Mouse (Mus musculus): ENCODE results near the gene Col9a2. TPM values are rescaled to one million over a fixed set of nuclear protein-coding genes. Genes with fewer than 3 reads are reported as not detected.
A peak's percentile ranks its signal among the peaks of the same experiment; 100 is the strongest.

Col9a2 gene
- polyA plus RNA-seq, 1 experiment: not detected

GRCm38 (mm10) chr4:121008071-121008745 lies 31.0 kb upstream of the Col9a2 start:
- Histone ChIP-seq H3ac (ENCODE audit: control insufficient read depth, insufficient read length, low read depth) (no peak overlapping the region), H3K79me2 (ENCODE audit: control insufficient read depth, insufficient read depth) (peaks cover 97% of the 10 kb centered on the region), H3K36me3 (ENCODE audit: control insufficient read depth, insufficient read depth) (no peaks in the 10 kb centered on the region), H3K4me3 (ENCODE audit: insufficient read depth, poor library complexity, severe bottlenecking) (no peak overlapping the region), H3K79me3 (ENCODE audit: low read depth) (peaks cover 46% of the 10 kb centered on the region), H3K27me3 (ENCODE audit: control insufficient read depth, insufficient read depth, insufficient read length) (no peaks in the 10 kb centered on the region)
- TF ChIP-seq USF1 (IDR thresholded peaks at IDR 0.05; ENCODE audit: low read depth): no peak
- no peak for TF ChIP-seq CEBPB (IDR thresholded peaks at IDR 0.05; ENCODE audit: low read depth)
- TF ChIP-seq MYOD1 (IDR thresholded peaks at IDR 0.05; ENCODE audit: control insufficient read depth, insufficient read length, low read depth): no peak

GRCm38 (mm10) chr4:121009151-121009550 lies 30.0 kb upstream of the Col9a2 start:
- H3K36me3 ChIP-seq (ENCODE audit: control insufficient read depth, insufficient read depth): no peaks in the 10 kb centered on the region
- H3K4me3 ChIP-seq (ENCODE audit: insufficient read depth, poor library complexity, severe bottlenecking): no peak overlapping the region
- no peaks in the 10 kb centered on the region for H3K27me3 ChIP-seq (ENCODE audit: control insufficient read depth, insufficient read depth, insufficient read length)
- no peak overlapping the region for H3ac ChIP-seq (ENCODE audit: control insufficient read depth, insufficient read length, low read depth)
- H3K79me3 ChIP-seq (ENCODE audit: low read depth): peaks cover 45% of the 10 kb centered on the region
- TF ChIP-seq MYOD1 (IDR thresholded peaks at IDR 0.05; ENCODE audit: control insufficient read depth, insufficient read length, low read depth) (no peak), MYOG (IDR thresholded peaks at IDR 0.05; ENCODE audit: control insufficient read depth, extremely low read depth, insufficient read length) (no peak), USF1 (IDR thresholded peaks at IDR 0.05; ENCODE audit: low read depth) (no peak), FOSL1 (IDR thresholded peaks at IDR 0.05; ENCODE audit: insufficient read depth, low read length, poor library complexity, severe bottlenecking) (no peak), CTCF (IDR thresholded peaks at IDR 0.05; ENCODE audit: control insufficient read depth, insufficient read depth, insufficient read length) (no peak), CEBPB (IDR thresholded peaks at IDR 0.05; ENCODE audit: low read depth) (no peak), MAX (IDR thresholded peaks at IDR 0.05) (no peak)
- peaks cover 97% of the 10 kb centered on the region for H3K79me2 ChIP-seq (ENCODE audit: control insufficient read depth, insufficient read depth)

- TF ChIP-seq MYOD1 (IDR thresholded peaks at IDR 0.05; ENCODE audit: control insufficient read depth, insufficient read length, low read depth) (no peak), FOSL1 (IDR thresholded peaks at IDR 0.05; ENCODE audit: insufficient read depth, low read length, poor library complexity, severe bottlenecking) (peak; percentile 10), MYOG (IDR thresholded peaks at IDR 0.05; ENCODE audit: control insufficient read depth, extremely low read depth, insufficient read length) (no peak)
- H3K79me3 ChIP-seq (ENCODE audit: low read depth): peaks cover 54% of the 10 kb centered on the region
- H3K4me3 ChIP-seq (ENCODE audit: insufficient read depth, poor library complexity, severe bottlenecking): no peak overlapping the region
- H3K27me3 ChIP-seq (ENCODE audit: control insufficient read depth, insufficient read depth, insufficient read length): no peaks in the 10 kb centered on the region
- no peak overlapping the region for H3ac ChIP-seq (ENCODE audit: control insufficient read depth, insufficient read length, low read depth)
- H3K79me2 ChIP-seq (ENCODE audit: control insufficient read depth, insufficient read depth): peaks cover 98% of the 10 kb centered on the region
- H3K36me3 ChIP-seq (ENCODE audit: control insufficient read depth, insufficient read depth): no peaks in the 10 kb centered on the region
Measured at GRCm38 (mm10) chr4:121010770-121011549, 28.2 kb upstream of the Col9a2 start.

- no peaks in the 10 kb centered on the region for H3K27me3 ChIP-seq (ENCODE audit: control insufficient read depth, insufficient read depth, insufficient read length)
- H3ac ChIP-seq (ENCODE audit: control insufficient read depth, insufficient read length, low read depth): no peak overlapping the region
- H3K4me3 ChIP-seq (ENCODE audit: insufficient read depth, poor library complexity, severe bottlenecking): no peak overlapping the region
- H3K79me2 ChIP-seq (ENCODE audit: control insufficient read depth, insufficient read depth): peaks cover 70% of the 10 kb centered on the region
- peaks cover 51% of the 10 kb centered on the region for H3K79me3 ChIP-seq (ENCODE audit: low read depth)
- no peaks in the 10 kb centered on the region for H3K36me3 ChIP-seq (ENCODE audit: control insufficient read depth, insufficient read depth)
- no peak for TF ChIP-seq USF1 (IDR thresholded peaks at IDR 0.05; ENCODE audit: low read depth)
- no peak for TF ChIP-seq MYOD1 (IDR thresholded peaks at IDR 0.05; ENCODE audit: control insufficient read depth, insufficient read length, low read depth)
- TF ChIP-seq MYOG (IDR thresholded peaks at IDR 0.05; ENCODE audit: control insufficient read depth, extremely low read depth, insufficient read length): no peak
- TF ChIP-seq MAX (IDR thresholded peaks at IDR 0.05): no peak
- no peak for TF ChIP-seq CEBPB (IDR thresholded peaks at IDR 0.05; ENCODE audit: low read depth)
- no peak for TF ChIP-seq FOSL1 (IDR thresholded peaks at IDR 0.05; ENCODE audit: insufficient read depth, low read length, poor library complexity, severe bottlenecking)
- no peak for TF ChIP-seq CTCF (IDR thresholded peaks at IDR 0.05; ENCODE audit: control insufficient read depth, insufficient read depth, insufficient read length)
Measured at GRCm38 (mm10) chr4:121014594-121015267, 24.5 kb upstream of the Col9a2 start.

- Histone ChIP-seq H3K4me3 (ENCODE audit: insufficient read depth, poor library complexity, severe bottlenecking) (no peak overlapping the region), H3K27me3 (ENCODE audit: control insufficient read depth, insufficient read depth, insufficient read length) (no peaks in the 10 kb centered on the region), H3K79me3 (ENCODE audit: low read depth) (peaks cover 47% of the 10 kb centered on the region), H3K79me2 (ENCODE audit: control insufficient read depth, insufficient read depth) (peaks cover 65% of the 10 kb centered on the region), H3ac (ENCODE audit: control insufficient read depth, insufficient read length, low read depth) (no peak overlapping the region), H3K36me3 (ENCODE audit: control insufficient read depth, insufficient read depth) (no peaks in the 10 kb centered on the region)
- TF ChIP-seq FOSL1 (IDR thresholded peaks at IDR 0.05; ENCODE audit: insufficient read depth, low read length, poor library complexity, severe bottlenecking) (no peak), MAX (IDR thresholded peaks at IDR 0.05) (no peak), MYOG (IDR thresholded peaks at IDR 0.05; ENCODE audit: control insufficient read depth, extremely low read depth, insufficient read length) (no peak), CEBPB (IDR thresholded peaks at IDR 0.05; ENCODE audit: low read depth) (no peak), MYOD1 (IDR thresholded peaks at IDR 0.05; ENCODE audit: control insufficient read depth, insufficient read length, low read depth) (no peak), CTCF (IDR thresholded peaks at IDR 0.05; ENCODE audit: control insufficient read depth, insufficient read depth, insufficient read length) (no peak), USF1 (IDR thresholded peaks at IDR 0.05; ENCODE audit: low read depth) (no peak)
Measured at GRCm38 (mm10) chr4:121015268-121015659, 23.9 kb upstream of the Col9a2 start.

All from C2C12 (cell line).